Mouse (Mus musculus): ENCODE data around the gene Elf2. TPM values are rescaled to one million over a fixed set of nuclear protein-coding genes. Genes with fewer than 3 reads are reported as not detected.

Gene Elf2
- polyA plus RNA-seq, 1 experiment from 2014 or later, result 37.3 TPM

GRCm38 (mm10) chr3:51365517-51365882 lies 25.0 kb upstream of the Elf2 start:
- Histone ChIP-seq H3K4me3 (replicated peaks; ENCODE audit: low read depth, low read length) (peak overlapping the region; percentile 35), H3K9me3 (ENCODE audit: control insufficient read depth, low read length) (no peaks in the 10 kb centered on the region), H3K4me1 (ENCODE audit: control insufficient read depth, insufficient read depth, low read length) (no peaks in the 10 kb centered on the region; the same call in 1 of the 2 replicates), H3K27me3 (ENCODE audit: control insufficient read depth, insufficient read depth, low read length) (0 out of 2 replicates have a peak, but pooled peaks cover 4% of the 10 kb centered on the region), H3K9ac (replicated peaks; ENCODE audit: low read length) (no peak overlapping the region), H3K36me3 (ENCODE audit: control insufficient read depth, insufficient read depth, low read length) (no peaks in the 10 kb centered on the region), H3K4me2 (ENCODE audit: low read length) (peak overlapping the region; percentile 79), H3K27ac (replicated peaks; ENCODE audit: low read depth, low read length) (no peak overlapping the region)
- WGBS, result 8% methylated on average over 3 of the region's 3 CpGs
- DNase-seq (no peak), ATAC-seq (ENCODE audit: low FRiP score, low TSS enrichment) (no peak)

GRCm38 (mm10) chr3:51364703-51365516 lies 24.4 kb upstream of the Elf2 start:
- Histone ChIP-seq H3K4me3 (replicated peaks; ENCODE audit: low read depth, low read length) (peak overlapping the region; percentile 35), H3K27me3 (ENCODE audit: control insufficient read depth, insufficient read depth, low read length) (0 out of 2 replicates have a peak, but pooled peaks cover 5% of the 10 kb centered on the region), H3K9me3 (ENCODE audit: control insufficient read depth, low read length) (no peaks in the 10 kb centered on the region), H3K36me3 (ENCODE audit: control insufficient read depth, insufficient read depth, low read length) (no peaks in the 10 kb centered on the region), H3K27ac (replicated peaks; ENCODE audit: low read depth, low read length) (no peak overlapping the region), H3K9ac (replicated peaks; ENCODE audit: low read length) (peak overlapping the region; percentile 49; the same call in 1 of the 2 replicates), H3K4me2 (ENCODE audit: low read length) (peak overlapping the region; percentile 79), H3K4me1 (ENCODE audit: control insufficient read depth, insufficient read depth, low read length) (no peaks in the 10 kb centered on the region; the same call in 1 of the 2 replicates)
- DNase-seq (peak; percentile 89), ATAC-seq (ENCODE audit: low FRiP score, low TSS enrichment) (peak; percentile 90)
- 7% methylated on average over 31 of the region's 31 CpGs for WGBS

GRCm38 (mm10) chr3:51361066-51361465 lies 20.6 kb upstream of the Elf2 start:
- 29% methylated on average over 9 of the region's 9 CpGs for WGBS
- Histone ChIP-seq H3K9ac (replicated peaks; ENCODE audit: low read length) (no peak overlapping the region), H3K4me2 (ENCODE audit: low read length) (no peak overlapping the region), H3K27me3 (ENCODE audit: control insufficient read depth, insufficient read depth, low read length) (peaks cover 23% of the 10 kb centered on the region), H3K36me3 (ENCODE audit: control insufficient read depth, insufficient read depth, low read length) (no peaks in the 10 kb centered on the region), H3K9me3 (ENCODE audit: control insufficient read depth, low read length) (no peaks in the 10 kb centered on the region), H3K4me1 (ENCODE audit: control insufficient read depth, insufficient read depth, low read length) (peaks cover 5% of the 10 kb centered on the region), H3K27ac (replicated peaks; ENCODE audit: low read depth, low read length) (no peak overlapping the region), H3K4me3 (replicated peaks; ENCODE audit: low read depth, low read length) (no peak overlapping the region)
- DNase-seq (no peak), ATAC-seq (ENCODE audit: low FRiP score, low TSS enrichment) (no peak)

GRCm38 (mm10) chr3:51359558-51360307 lies 19.3 kb upstream of the Elf2 start:
- no peak overlapping the region for H3K27ac ChIP-seq (replicated peaks; ENCODE audit: low read depth, low read length)
- H3K27me3 ChIP-seq (ENCODE audit: control insufficient read depth, insufficient read depth, low read length), result peaks cover 23% of the 10 kb centered on the region
- H3K4me3 ChIP-seq (replicated peaks; ENCODE audit: low read depth, low read length), result no peak overlapping the region
- DNase-seq (no peak), ATAC-seq (ENCODE audit: low FRiP score, low TSS enrichment) (no peak)
- WGBS, result 32% methylated on average over 14 of the region's 14 CpGs
- peaks cover 5% of the 10 kb centered on the region for H3K4me1 ChIP-seq (ENCODE audit: control insufficient read depth, insufficient read depth, low read length)
- no peak overlapping the region; the same call in 1 of the 2 replicates for H3K4me2 ChIP-seq (ENCODE audit: low read length)
- H3K9me3 ChIP-seq (ENCODE audit: control insufficient read depth, low read length), result no peaks in the 10 kb centered on the region
- no peaks in the 10 kb centered on the region for H3K36me3 ChIP-seq (ENCODE audit: control insufficient read depth, insufficient read depth, low read length)
- H3K9ac ChIP-seq (replicated peaks; ENCODE audit: low read length), result no peak overlapping the region

GRCm38 (mm10) chr3:51358660-51359557 lies 18.4 kb upstream of the Elf2 start:
- Histone ChIP-seq H3K4me3 (replicated peaks; ENCODE audit: low read depth, low read length) (peak overlapping the region; percentile 38), H3K4me1 (ENCODE audit: control insufficient read depth, insufficient read depth, low read length) (peaks cover 5% of the 10 kb centered on the region; the same call in 1 of the 2 replicates), H3K27ac (replicated peaks; ENCODE audit: low read depth, low read length) (no peak overlapping the region), H3K4me2 (ENCODE audit: low read length) (peak overlapping the region; percentile 60), H3K36me3 (ENCODE audit: control insufficient read depth, insufficient read depth, low read length) (no peaks in the 10 kb centered on the region), H3K9me3 (ENCODE audit: control insufficient read depth, low read length) (no peaks in the 10 kb centered on the region), H3K27me3 (ENCODE audit: control insufficient read depth, insufficient read depth, low read length) (peaks cover 22% of the 10 kb centered on the region), H3K9ac (replicated peaks; ENCODE audit: low read length) (peak overlapping the region; percentile 29; the same call in 1 of the 2 replicates)
- ATAC-seq (ENCODE audit: low FRiP score, low TSS enrichment) (0 out of 2 replicates have a peak, but pooled peaks have one; percentile 43), DNase-seq (peak; percentile 63)
- WGBS, result under 1% methylated on average over 50 of the region's 50 CpGs

- Histone ChIP-seq H3K27me3 (ENCODE audit: control insufficient read depth, insufficient read depth, low read length) (peaks cover 19% of the 10 kb centered on the region), H3K36me3 (ENCODE audit: control insufficient read depth, insufficient read depth, low read length) (no peaks in the 10 kb centered on the region), H3K4me2 (ENCODE audit: low read length) (peak overlapping the region; percentile 60), H3K27ac (replicated peaks; ENCODE audit: low read depth, low read length) (no peak overlapping the region), H3K9me3 (ENCODE audit: control insufficient read depth, low read length) (no peaks in the 10 kb centered on the region), H3K4me1 (ENCODE audit: control insufficient read depth, insufficient read depth, low read length) (peaks cover 5% of the 10 kb centered on the region; the same call in 1 of the 2 replicates), H3K9ac (replicated peaks; ENCODE audit: low read length) (no peak overlapping the region), H3K4me3 (replicated peaks; ENCODE audit: low read depth, low read length) (peak overlapping the region; percentile 38)
- ATAC-seq (ENCODE audit: low FRiP score, low TSS enrichment) (no peak), DNase-seq (peak; percentile 66)
- 1% methylated on average over 15 of the region's 15 CpGs for WGBS
Observed at GRCm38 (mm10) chr3:51358181-51358580, 17.7 kb upstream of the Elf2 start.

- H3K9me3 ChIP-seq (ENCODE audit: control insufficient read depth, low read length), result no peaks in the 10 kb centered on the region
- 14% methylated on average over 14 of the region's 14 CpGs for WGBS
- H3K27me3 ChIP-seq (ENCODE audit: control insufficient read depth, insufficient read depth, low read length), result peaks cover 19% of the 10 kb centered on the region
- ATAC-seq (ENCODE audit: low FRiP score, low TSS enrichment), result no peak
- DNase-seq, result no peak
- H3K4me2 ChIP-seq (ENCODE audit: low read length), result 0 out of 2 replicates have a peak overlapping the region, but pooled peaks have one; percentile 9
- H3K9ac ChIP-seq (replicated peaks; ENCODE audit: low read length), result no peak overlapping the region
- no peak overlapping the region for H3K4me3 ChIP-seq (replicated peaks; ENCODE audit: low read depth, low read length)
- H3K36me3 ChIP-seq (ENCODE audit: control insufficient read depth, insufficient read depth, low read length), result no peaks in the 10 kb centered on the region
- H3K27ac ChIP-seq (replicated peaks; ENCODE audit: low read depth, low read length), result no peak overlapping the region
- peaks cover 5% of the 10 kb centered on the region; the same call in 1 of the 2 replicates for H3K4me1 ChIP-seq (ENCODE audit: control insufficient read depth, insufficient read depth, low read length)
Observed at GRCm38 (mm10) chr3:51357624-51358023, 17.2 kb upstream of the Elf2 start.

GRCm38 (mm10) chr3:51357078-51357477 lies 16.6 kb upstream of the Elf2 start:
- H3K4me2 ChIP-seq (ENCODE audit: low read length), result no peak overlapping the region
- no peak overlapping the region for H3K27ac ChIP-seq (replicated peaks; ENCODE audit: low read depth, low read length)
- no peak for ATAC-seq (ENCODE audit: low FRiP score, low TSS enrichment)
- no peaks in the 10 kb centered on the region for H3K36me3 ChIP-seq (ENCODE audit: control insufficient read depth, insufficient read depth, low read length)
- peaks cover 19% of the 10 kb centered on the region for H3K27me3 ChIP-seq (ENCODE audit: control insufficient read depth, insufficient read depth, low read length)
- H3K4me3 ChIP-seq (replicated peaks; ENCODE audit: low read depth, low read length), result no peak overlapping the region
- DNase-seq, result no peak
- no peak overlapping the region for H3K9ac ChIP-seq (replicated peaks; ENCODE audit: low read length)
- peaks cover 5% of the 10 kb centered on the region; the same call in 1 of the 2 replicates for H3K4me1 ChIP-seq (ENCODE audit: control insufficient read depth, insufficient read depth, low read length)
- H3K9me3 ChIP-seq (ENCODE audit: control insufficient read depth, low read length), result no peaks in the 10 kb centered on the region
- 60% methylated on average over 5 of the region's 5 CpGs for WGBS

All from midbrain, embryonic 14.5 days (tissue).